Mouse (Mus musculus): ENCODE data around the gene Shb. TPM values are rescaled to one million over a fixed set of nuclear protein-coding genes. Genes with fewer than 3 reads are reported as not detected.
A peak's percentile ranks its signal among the peaks of the same experiment; 100 is the strongest.

Gene Shb
- polyA plus RNA-seq, 1 experiment from 2014 or later: 13.6 TPM

DNA sequence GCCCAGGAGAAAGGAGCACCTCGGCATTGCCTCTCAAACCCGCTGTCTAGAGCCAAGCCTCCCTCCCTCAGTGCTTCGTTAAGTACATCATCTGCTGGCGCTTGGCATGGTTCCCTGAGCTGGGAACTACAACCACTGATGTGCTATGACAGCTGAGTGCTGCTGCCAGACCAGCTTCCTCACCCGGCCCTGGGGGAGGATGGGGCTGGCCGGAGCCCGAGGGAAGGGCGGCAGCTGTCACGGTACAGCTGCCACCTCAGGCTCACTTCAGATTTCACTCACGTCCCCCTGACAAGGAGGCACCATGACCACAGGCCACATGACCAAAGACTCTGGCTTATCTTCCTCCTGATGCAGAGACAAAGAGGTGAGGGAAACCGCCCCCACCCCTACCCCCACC is 59.1 kb downstream of the Shb start:
- Histone ChIP-seq H3K4me3 (replicated peaks) (no peak overlapping the region), H3K4me1 (peaks cover 61% of the 10 kb centered on the region), H3K27me3 (no peaks in the 10 kb centered on the region), H3K4me2 (no peak overlapping the region), H3K36me3 (replicated peaks) (no peaks in the 10 kb centered on the region; the same call in 1 of the 2 replicates), H3K27ac (peak overlapping the region; percentile 70), H3K9me3 (no peaks in the 10 kb centered on the region), H3K9ac (no peak overlapping the region)
- ATAC-seq (ENCODE audit: low FRiP score): peak; percentile 80
- WGBS: 30% methylated on average over 11 of the region's 11 CpGs

DNA sequence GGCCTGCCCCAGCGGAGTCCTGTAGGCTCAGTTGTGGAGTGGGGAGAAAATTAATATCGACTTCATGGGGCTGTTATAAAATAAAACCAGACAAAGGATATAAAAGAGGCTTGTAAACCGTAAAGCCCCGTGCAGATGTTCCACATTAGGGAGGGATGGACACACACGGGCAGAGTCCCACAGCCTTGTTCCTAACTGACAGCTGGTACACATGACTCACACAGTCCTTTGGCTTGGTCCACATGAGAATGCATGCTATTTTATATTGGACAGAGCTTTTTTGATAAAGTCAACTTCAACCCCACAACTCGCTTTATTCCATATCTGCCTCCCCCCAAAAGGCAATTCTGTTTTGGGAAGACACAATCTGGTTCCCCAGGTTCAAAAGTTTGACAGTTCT is 59.6 kb downstream of the Shb start:
- H3K4me1 ChIP-seq: peaks cover 59% of the 10 kb centered on the region
- peak overlapping the region; percentile 70 for H3K27ac ChIP-seq
- no peak overlapping the region for H3K4me3 ChIP-seq (replicated peaks)
- WGBS: 75% methylated on average over 6 of the region's 6 CpGs
- no peaks in the 10 kb centered on the region for H3K9me3 ChIP-seq
- H3K4me2 ChIP-seq: no peak overlapping the region
- no peaks in the 10 kb centered on the region; the same call in 1 of the 2 replicates for H3K36me3 ChIP-seq (replicated peaks)
- no peak overlapping the region for H3K9ac ChIP-seq
- ATAC-seq (ENCODE audit: low FRiP score): peak; percentile 47; the same call in 1 of the 2 replicates
- no peaks in the 10 kb centered on the region for H3K27me3 ChIP-seq

DNA sequence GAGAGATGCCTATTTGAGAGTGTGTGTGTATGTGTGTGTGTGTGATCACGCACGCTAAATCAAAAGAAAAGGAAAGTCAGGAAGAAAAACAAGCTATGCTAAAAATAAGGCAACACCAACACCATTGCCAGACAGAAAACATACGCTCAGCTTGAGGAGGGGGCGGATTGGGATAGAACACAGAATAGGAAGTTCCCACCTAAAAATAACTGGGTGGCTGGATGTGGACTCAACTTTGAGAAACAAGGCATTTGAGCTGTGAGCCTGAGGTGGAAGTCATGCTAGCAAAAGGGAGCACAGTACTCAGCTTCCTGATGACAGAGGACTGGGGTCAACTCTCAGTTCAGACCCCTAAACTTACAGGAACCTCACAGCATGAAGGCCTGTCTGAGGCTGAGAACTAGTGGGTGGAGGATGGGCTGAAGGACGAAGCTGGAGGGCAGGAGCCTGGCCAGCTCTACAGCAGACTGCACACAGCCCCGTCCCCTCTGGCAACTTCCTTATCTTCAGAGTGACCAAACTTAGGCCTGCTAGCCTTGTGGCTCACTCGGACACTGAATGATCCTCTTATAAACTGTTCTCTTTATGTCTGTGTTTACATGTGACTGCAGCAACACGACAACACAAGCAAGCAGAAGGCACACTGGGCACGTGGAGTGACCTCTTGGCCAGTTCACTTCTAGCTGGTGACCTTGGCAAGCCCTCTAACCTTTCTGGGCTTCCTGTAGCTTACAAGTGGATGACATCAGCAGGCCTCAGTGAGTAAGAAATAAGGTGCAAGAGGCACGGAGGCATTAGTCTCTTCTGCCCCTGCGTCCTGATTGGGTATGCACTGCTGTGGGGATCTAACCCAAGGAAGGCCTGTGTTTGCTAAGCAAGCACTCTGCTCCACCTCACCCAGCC is 60.4 kb downstream of the Shb start:
- Histone ChIP-seq H3K4me2 (no peak overlapping the region), H3K4me3 (replicated peaks) (no peak overlapping the region), H3K4me1 (peaks cover 59% of the 10 kb centered on the region), H3K36me3 (replicated peaks) (no peaks in the 10 kb centered on the region; the same call in 1 of the 2 replicates), H3K27ac (peak overlapping the region; percentile 70; the same call in 1 of the 2 replicates), H3K9me3 (no peaks in the 10 kb centered on the region), H3K9ac (no peak overlapping the region), H3K27me3 (no peaks in the 10 kb centered on the region)
- WGBS: 80% methylated on average over 11 of the region's 11 CpGs
- no peak for ATAC-seq (ENCODE audit: low FRiP score)

DNA sequence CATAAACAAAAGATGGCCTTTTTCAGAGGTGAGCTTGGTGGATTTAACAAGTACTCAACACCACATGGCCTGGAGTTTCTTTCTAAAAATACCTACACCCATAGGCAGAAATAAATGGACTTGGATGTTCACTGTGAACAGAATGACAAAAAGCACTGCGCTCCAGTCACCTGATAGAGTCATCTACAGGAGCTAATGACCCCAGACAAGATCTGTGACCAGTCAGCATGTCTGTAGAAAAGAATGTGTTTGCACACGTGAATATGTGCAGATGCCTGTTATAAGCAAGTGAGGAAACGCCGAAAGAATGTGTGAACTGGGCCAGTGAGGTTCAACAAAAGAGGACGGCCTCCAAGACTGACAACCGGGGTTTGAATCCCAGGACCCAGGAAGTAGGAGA is 63.2 kb downstream of the Shb start:
- no peaks in the 10 kb centered on the region for H3K9me3 ChIP-seq
- H3K4me3 ChIP-seq (replicated peaks): no peak overlapping the region
- H3K27ac ChIP-seq: no peak overlapping the region
- no peak overlapping the region for H3K4me2 ChIP-seq
- H3K36me3 ChIP-seq (replicated peaks): no peaks in the 10 kb centered on the region; the same call in 1 of the 2 replicates
- H3K27me3 ChIP-seq: no peaks in the 10 kb centered on the region
- peaks cover 43% of the 10 kb centered on the region for H3K4me1 ChIP-seq
- H3K9ac ChIP-seq: no peak overlapping the region
- 64% methylated on average over 6 of the region's 6 CpGs for WGBS
- no peak for ATAC-seq (ENCODE audit: low FRiP score)

DNA sequence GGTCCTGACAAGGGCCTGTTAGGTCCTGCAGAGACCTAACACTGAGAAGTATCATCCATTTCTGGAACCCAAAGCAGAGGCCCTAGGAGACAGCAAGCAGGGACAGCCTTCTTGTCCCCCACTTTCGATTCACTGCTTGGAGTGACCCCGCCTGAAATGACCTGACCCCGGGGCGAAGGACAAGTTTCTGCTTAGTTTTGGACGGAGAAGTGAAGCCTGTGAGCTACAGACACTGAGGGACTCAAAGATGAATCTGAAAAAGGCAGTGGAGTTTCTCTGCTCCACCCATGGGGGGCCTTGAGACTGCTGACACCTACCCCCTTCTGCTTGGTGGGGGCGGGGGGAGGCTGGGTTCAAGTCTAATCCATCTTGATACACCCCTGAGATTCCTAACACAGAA is 63.8 kb downstream of the Shb start:
- H3K27me3 ChIP-seq: no peaks in the 10 kb centered on the region
- ATAC-seq (ENCODE audit: low FRiP score): no peak

DNA sequence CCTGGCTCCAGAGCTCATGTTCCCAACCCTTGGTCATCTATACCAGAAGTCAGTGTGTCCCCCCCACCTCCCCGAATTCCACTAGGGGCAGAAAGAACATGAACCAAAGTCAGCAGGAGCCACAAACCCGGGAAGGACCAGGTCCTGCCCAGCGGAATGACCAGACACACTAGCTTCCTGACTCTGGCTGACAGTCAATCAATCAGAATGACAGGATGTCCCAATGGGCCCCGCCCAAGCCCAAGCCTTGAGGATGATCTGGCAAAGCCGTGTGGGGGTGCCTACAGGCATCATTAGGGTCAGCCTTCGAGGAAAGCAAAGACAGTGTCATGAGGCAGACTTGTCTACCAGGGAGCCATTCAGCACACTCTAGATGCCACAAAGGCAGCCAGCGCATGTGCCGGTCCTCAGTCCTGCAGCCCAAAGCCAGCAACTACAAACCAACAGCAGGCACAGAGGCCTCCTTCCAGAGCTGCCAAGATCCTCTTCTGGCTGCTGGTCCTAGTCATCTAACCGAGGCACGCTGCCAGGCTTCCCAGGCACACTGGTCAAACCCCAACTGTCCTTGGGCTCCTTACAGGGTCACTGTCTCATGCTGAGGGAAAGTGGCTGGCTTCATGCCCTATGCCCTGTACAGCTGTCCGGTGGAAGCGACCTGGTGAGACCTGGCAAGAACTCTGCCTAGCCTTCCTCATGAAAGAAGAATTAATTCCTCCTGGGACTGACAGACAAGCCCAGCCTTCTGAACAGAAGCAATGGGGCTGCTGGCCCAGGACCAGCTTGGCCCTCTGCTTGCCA is 65.0 kb downstream of the Shb start:
- H3K27ac ChIP-seq: no peak overlapping the region
- WGBS: 88% methylated on average over 12 of the region's 12 CpGs

More for the DNA sequence above, 63.8 kb downstream of the Shb start:
- WGBS: 85% methylated on average over 6 of the region's 6 CpGs
- Histone ChIP-seq H3K36me3 (replicated peaks) (no peaks in the 10 kb centered on the region; the same call in 1 of the 2 replicates), H3K4me1 (peaks cover 37% of the 10 kb centered on the region), H3K27ac (no peak overlapping the region), H3K4me3 (replicated peaks) (no peak overlapping the region), H3K9ac (no peak overlapping the region), H3K9me3 (no peaks in the 10 kb centered on the region), H3K4me2 (no peak overlapping the region)

DNA sequence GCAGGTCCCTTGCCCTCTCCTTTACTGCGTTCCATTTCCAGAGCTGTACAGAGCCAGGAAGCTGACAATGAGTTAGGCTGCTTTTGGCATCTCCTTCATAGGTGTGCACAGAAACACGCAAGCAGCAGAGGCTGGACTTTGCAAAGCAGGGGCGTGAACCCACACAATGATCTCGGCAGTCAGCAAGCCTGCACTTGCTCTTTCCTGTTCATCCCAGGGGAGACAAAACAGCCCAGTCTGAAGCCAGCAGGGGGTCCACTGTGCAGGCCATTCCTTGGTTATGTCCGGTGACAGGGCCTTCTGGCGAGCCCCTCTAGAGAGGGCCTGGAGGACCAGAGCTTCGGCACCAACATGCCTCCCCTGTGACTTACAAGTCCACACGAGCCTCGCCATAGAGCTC is 67.3 kb downstream of the Shb start:
- ATAC-seq (ENCODE audit: low FRiP score): no peak
- Histone ChIP-seq H3K4me1 (peaks cover 27% of the 10 kb centered on the region), H3K27ac (no peak overlapping the region), H3K36me3 (replicated peaks) (no peaks in the 10 kb centered on the region), H3K27me3 (no peaks in the 10 kb centered on the region), H3K9ac (no peak overlapping the region), H3K9me3 (no peaks in the 10 kb centered on the region), H3K4me2 (no peak overlapping the region), H3K4me3 (replicated peaks) (no peak overlapping the region)
- 76% methylated on average over 9 of the region's 9 CpGs for WGBS

More for the DNA sequence above, 65.0 kb downstream of the Shb start:
- no peak overlapping the region for H3K9ac ChIP-seq
- no peaks in the 10 kb centered on the region for H3K27me3 ChIP-seq
- no peak overlapping the region for H3K4me3 ChIP-seq (replicated peaks)
- ATAC-seq (ENCODE audit: low FRiP score): no peak
- peaks cover 25% of the 10 kb centered on the region for H3K4me1 ChIP-seq
- H3K36me3 ChIP-seq (replicated peaks): no peaks in the 10 kb centered on the region; the same call in 1 of the 2 replicates
- H3K9me3 ChIP-seq: no peaks in the 10 kb centered on the region
- no peak overlapping the region for H3K4me2 ChIP-seq

DNA sequence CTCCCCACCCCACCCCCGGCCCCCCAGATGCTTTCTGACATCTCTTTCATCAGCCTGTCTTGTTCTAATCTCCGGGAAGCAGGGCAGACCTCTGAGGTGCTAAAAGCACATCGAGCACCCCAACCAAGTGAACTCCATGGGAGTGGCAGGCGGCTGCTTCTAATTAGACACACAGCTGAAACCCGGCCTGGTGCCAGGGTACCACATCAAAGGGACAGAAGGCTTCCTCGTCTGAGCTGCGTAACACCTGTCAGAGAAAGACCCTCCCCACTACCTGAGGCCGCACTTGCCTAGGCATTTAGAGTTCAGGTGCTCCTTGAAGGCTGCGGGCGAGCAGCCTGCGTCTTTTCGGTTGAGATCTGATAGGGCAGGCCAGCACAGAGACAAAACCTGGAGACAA is 67.7 kb downstream of the Shb start:
- no peaks in the 10 kb centered on the region for H3K36me3 ChIP-seq (replicated peaks)
- no peak overlapping the region for H3K27ac ChIP-seq
- H3K9me3 ChIP-seq: no peaks in the 10 kb centered on the region
- H3K4me1 ChIP-seq: peaks cover 27% of the 10 kb centered on the region
- no peak overlapping the region for H3K4me2 ChIP-seq
- ATAC-seq (ENCODE audit: low FRiP score): no peak
- no peaks in the 10 kb centered on the region for H3K27me3 ChIP-seq
- H3K4me3 ChIP-seq (replicated peaks): no peak overlapping the region
- WGBS: 71% methylated on average over 12 of the region's 12 CpGs
- no peak overlapping the region for H3K9ac ChIP-seq

DNA sequence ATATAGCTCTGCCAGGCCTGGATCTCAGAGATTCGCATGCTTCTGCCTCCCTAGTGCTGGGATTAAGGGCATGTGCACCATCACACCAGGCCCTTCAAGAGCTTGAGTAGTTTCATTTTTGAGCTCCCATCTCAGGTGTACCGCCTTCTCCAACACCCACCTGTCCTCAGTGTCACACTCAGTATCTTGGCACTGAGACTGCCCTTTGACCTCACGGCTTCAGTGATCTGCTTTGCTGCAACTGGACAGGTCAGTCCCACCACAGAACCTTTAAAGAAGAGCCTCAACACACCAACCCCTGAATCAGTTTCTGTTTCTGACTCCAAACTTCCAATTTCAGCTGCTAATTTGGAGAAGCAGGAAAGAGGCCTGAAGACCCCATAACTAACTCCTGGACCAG is 68.1 kb downstream of the Shb start:
- Histone ChIP-seq H3K4me1 (peaks cover 23% of the 10 kb centered on the region), H3K9ac (no peak overlapping the region), H3K36me3 (replicated peaks) (no peaks in the 10 kb centered on the region), H3K9me3 (no peaks in the 10 kb centered on the region), H3K4me2 (no peak overlapping the region), H3K27me3 (no peaks in the 10 kb centered on the region), H3K27ac (no peak overlapping the region), H3K4me3 (replicated peaks) (no peak overlapping the region)
- no peak for ATAC-seq (ENCODE audit: low FRiP score)
- WGBS: 90% methylated on average over 3 of the region's 3 CpGs

DNA sequence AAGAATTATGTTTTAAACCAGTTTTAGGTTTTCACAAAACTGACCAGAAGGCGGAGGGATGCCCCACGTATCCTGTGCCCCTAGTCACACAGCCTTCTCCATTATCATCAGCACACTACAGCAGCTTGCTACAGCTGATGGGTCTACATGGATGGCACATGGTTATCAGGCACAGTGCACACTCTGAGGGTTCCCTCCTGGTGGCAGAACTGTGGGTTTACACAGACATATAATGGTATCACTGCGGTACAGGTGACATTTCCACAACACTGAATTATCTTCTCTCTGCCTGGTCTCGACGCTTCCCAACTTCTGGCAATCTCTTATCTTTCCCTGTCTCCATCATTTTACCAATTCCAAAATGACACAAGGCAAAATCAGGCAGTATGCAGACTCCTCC is 69.6 kb downstream of the Shb start:
- 98% methylated on average over 5 of the region's 5 CpGs for WGBS
- no peaks in the 10 kb centered on the region for H3K9me3 ChIP-seq
- H3K9ac ChIP-seq: no peak overlapping the region
- peaks cover 21% of the 10 kb centered on the region for H3K4me1 ChIP-seq
- no peak overlapping the region for H3K4me3 ChIP-seq (replicated peaks)
- 0 out of 2 replicates have a peak, but pooled peaks cover 6% of the 10 kb centered on the region for H3K36me3 ChIP-seq (replicated peaks)
- H3K27me3 ChIP-seq: no peaks in the 10 kb centered on the region
- H3K27ac ChIP-seq: no peak overlapping the region
- ATAC-seq (ENCODE audit: low FRiP score): no peak
- H3K4me2 ChIP-seq: no peak overlapping the region

DNA sequence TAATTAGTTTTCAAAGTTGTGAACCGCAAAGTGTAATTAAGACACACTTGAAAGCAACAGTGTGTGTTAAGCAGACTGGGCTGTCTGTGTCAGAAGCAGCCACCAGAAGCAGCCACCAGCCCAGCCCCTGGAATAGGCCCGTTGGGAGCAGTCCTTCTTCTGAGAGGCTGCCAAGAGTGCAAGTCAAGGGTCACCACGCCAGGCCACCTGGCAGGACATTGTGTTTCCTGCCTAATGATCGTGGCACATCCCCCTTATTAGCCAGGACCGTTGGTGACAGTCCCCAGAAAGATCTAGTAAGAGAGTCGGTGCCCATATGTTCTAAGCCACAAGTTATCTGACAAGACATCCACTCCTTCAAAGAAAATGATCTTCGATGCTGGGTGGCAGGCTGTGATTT is 70.6 kb downstream of the Shb start:
- Histone ChIP-seq H3K27me3 (no peaks in the 10 kb centered on the region), H3K4me1 (peaks cover 14% of the 10 kb centered on the region), H3K4me2 (no peak overlapping the region), H3K9me3 (no peaks in the 10 kb centered on the region), H3K36me3 (replicated peaks) (peaks cover 16% of the 10 kb centered on the region; the same call in 1 of the 2 replicates), H3K4me3 (replicated peaks) (no peak overlapping the region), H3K27ac (no peak overlapping the region), H3K9ac (no peak overlapping the region)
- ATAC-seq (ENCODE audit: low FRiP score): no peak
- 44% methylated on average over 7 of the region's 7 CpGs for WGBS

DNA sequence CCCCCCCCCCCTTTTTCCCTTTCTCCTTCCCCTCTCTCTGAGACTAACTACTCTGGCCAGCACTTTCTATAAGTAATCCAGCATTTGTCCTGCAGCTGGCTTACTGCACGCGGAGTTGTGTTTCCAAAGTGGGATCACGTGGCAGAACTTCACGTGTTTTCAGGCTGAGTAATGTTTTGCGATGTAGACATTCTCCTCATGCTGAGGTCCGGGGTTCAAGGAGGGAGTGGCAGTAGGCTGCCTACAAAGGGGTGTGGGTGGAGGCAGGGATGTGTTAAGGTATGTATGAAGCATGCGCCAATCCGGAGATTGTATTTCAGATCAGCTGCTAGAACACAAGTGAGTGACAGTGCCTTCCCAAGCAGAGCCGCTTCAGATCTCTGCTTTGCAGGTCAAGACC is 72.9 kb downstream of the Shb start:
- H3K36me3 ChIP-seq (replicated peaks): peaks cover 26% of the 10 kb centered on the region
- ATAC-seq (ENCODE audit: low FRiP score): no peak
- H3K4me3 ChIP-seq (replicated peaks): no peak overlapping the region
- no peak overlapping the region for H3K9ac ChIP-seq
- 87% methylated on average over 9 of the region's 9 CpGs for WGBS
- H3K4me2 ChIP-seq: no peak overlapping the region
- H3K9me3 ChIP-seq: no peaks in the 10 kb centered on the region
- 0 out of 2 replicates have a peak overlapping the region, but pooled peaks have one; percentile 5 for H3K27ac ChIP-seq
- H3K4me1 ChIP-seq: peaks cover 9% of the 10 kb centered on the region
- no peaks in the 10 kb centered on the region for H3K27me3 ChIP-seq
